Mouse (Mus musculus) olfactory bulb, adult 2 months (tissue): ENCODE results near the gene Mettl17.

ENCODE experiments used
- CTCF ChIP-seq: fragments of 200-500 bp; IDR thresholded peaks from 2 replicates; pipeline ENCODE4 v1.5.1; 2012; ENCODE audit warnings: low read depth, mild to moderate bottlenecking, low read length, moderate library complexity; ENCODE audit not compliant: insufficient read depth
- POLR2A ChIP-seq: fragments of 200-500 bp; IDR thresholded peaks from 2 replicates; pipeline ENCODE4 v1.6.1; 2012; ENCODE audit warnings: mild to moderate bottlenecking, low read depth, low read length, moderate library complexity; ENCODE audit not compliant: insufficient read depth

DNA sequence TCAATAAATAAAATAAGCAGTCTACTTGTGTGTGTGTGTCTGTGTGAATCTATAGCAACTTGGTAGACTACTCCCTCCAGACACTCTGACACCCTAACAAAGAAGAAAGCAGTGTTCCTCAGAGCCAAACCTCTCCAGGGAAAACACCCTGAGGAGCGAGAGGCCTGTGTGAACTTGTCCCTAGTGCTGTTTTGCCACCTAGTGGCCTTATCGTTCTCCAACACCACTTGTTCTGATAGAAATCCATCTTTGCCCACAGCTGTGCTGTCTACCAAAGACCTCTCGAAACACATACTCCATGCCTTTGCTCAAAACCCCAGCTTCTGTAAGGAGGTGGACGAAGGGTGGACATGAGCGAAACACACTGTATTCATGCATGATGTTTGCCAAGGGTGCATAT, 46.2 kb downstream of the Mettl17 start:
- TF ChIP-seq CTCF = no peak
- no peak for TF ChIP-seq POLR2A
